Mouse (Mus musculus): ENCODE results near the gene Btn1a1. TPM values are rescaled to one million over a fixed set of nuclear protein-coding genes. Genes with fewer than 3 reads are reported as not detected.

The Btn1a1 gene
- polyA plus RNA-seq, 1 experiment from 2014 or later: not detected

DNA sequence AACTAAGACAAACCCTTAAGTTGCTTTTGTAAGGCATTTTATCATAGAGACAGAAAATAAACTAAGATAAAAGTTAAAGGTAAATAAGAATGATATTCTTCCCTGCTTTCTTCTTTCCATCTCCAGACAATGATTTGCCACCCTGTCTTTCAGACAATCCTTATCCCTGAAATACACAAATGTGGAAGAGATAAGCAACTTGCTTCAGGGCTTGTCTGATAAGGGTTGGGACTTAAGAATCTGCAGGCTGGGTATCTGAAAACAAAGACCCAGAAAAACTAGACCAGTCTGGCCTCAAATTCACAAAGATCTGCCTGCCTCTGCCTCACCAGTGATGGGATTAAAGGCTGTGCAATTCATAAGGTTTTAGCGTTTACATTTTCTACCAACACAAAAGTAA is 25.6 kb upstream of the Btn1a1 start:
- Histone ChIP-seq H3K4me2 (ENCODE audit: low read length) (no peak overlapping the region), H3K9ac (ENCODE audit: low read length) (no peak overlapping the region), H3K4me3 (ENCODE audit: low read depth, low read length) (no peak overlapping the region), H3K36me3 (ENCODE audit: control insufficient read depth, insufficient read depth, low read length) (no peaks in the 10 kb centered on the region), H3K27me3 (replicated peaks; ENCODE audit: control insufficient read depth, insufficient read depth, low read length) (no peaks in the 10 kb centered on the region), H3K27ac (ENCODE audit: low read depth, low read length) (no peak overlapping the region), H3K4me1 (ENCODE audit: control insufficient read depth, insufficient read depth, low read length) (peaks cover 6% of the 10 kb centered on the region; the same call in 1 of the 2 replicates), H3K9me3 (replicated peaks; ENCODE audit: control insufficient read depth, low read length) (no peaks in the 10 kb centered on the region)
- DNase-seq (ENCODE audit: low spot score): no peak
- WGBS: 9% methylated on average over 1 of the region's 1 CpGs
- ATAC-seq: no peak

GRCm38 (mm10) chr13:23490863-23491262 is 25.2 kb upstream of the Btn1a1 start:
- no peak for ATAC-seq
- H3K4me2 ChIP-seq (ENCODE audit: low read length): no peak overlapping the region
- H3K4me1 ChIP-seq (ENCODE audit: control insufficient read depth, insufficient read depth, low read length): peaks cover 6% of the 10 kb centered on the region; the same call in 1 of the 2 replicates
- no peaks in the 10 kb centered on the region for H3K27me3 ChIP-seq (replicated peaks; ENCODE audit: control insufficient read depth, insufficient read depth, low read length)
- H3K9me3 ChIP-seq (replicated peaks; ENCODE audit: control insufficient read depth, low read length): no peaks in the 10 kb centered on the region
- WGBS: 35% methylated on average over 1 of the region's 1 CpGs
- H3K36me3 ChIP-seq (ENCODE audit: control insufficient read depth, insufficient read depth, low read length): no peaks in the 10 kb centered on the region
- DNase-seq (ENCODE audit: low spot score): no peak
- H3K9ac ChIP-seq (ENCODE audit: low read length): no peak overlapping the region
- no peak overlapping the region for H3K27ac ChIP-seq (ENCODE audit: low read depth, low read length)
- no peak overlapping the region for H3K4me3 ChIP-seq (ENCODE audit: low read depth, low read length)

DNA sequence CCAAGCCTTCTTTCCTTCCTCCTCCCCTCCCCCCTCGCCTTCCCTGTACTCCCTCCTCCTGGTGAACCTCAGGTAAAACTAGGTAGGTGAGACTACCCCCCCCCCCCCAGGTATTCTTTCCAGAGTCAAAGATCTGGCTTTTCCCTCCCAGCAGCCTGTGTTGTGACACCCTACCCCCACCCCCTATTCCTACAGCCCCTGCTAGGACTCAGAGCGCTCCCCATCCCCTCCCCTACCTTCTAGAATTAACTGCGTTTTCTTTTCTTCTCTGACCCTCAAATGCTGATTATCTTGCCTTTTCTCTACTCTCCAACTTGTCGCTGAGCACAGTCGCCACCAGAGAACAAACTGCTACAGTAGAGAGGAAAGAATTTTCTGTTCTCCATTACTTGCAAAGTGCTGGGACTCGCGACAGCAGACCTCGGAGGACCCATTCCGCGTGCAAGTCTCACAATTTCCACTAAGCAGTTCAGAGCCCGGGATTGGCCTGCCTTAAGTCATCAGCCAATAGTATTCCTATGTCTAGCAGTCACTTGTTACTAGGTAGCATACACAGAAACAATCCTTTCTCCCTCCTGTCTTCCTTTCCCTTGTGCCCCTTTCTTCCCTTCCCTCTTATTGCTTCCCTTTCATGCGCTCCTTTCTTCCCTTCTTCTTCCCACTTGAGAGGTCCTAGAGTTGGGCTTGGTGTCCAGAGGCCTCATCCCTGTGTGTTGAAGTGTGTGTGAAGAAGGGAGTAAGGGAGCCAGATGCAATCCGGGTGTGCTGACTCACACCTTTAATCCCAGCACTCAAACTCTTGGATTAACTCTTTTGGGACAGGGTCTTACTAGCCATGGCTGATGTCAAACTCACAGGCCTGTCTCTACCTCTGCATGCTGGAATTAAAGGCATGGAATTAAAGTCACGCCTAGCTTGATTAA is 23.0 kb upstream of the Btn1a1 start, which contains the start of gene Btn2a2:
TSS of gene Btn2a2 (minus strand) at position 458 of the 923 bp plus-strand sequence.
- H3K9me3 ChIP-seq (replicated peaks; ENCODE audit: control insufficient read depth, low read length): no peaks in the 10 kb centered on the region
- H3K4me2 ChIP-seq (ENCODE audit: low read length): peak within 1 kb of the TSS; percentile 56
- no peak within 1 kb of the TSS for H3K27ac ChIP-seq (ENCODE audit: low read depth, low read length)
- peak; percentile 98 for ATAC-seq
- peak within 1 kb of the TSS; percentile 47; the same call in 1 of the 2 replicates for H3K9ac ChIP-seq (ENCODE audit: low read length)
- peak within 1 kb of the TSS; percentile 20 for H3K4me3 ChIP-seq (ENCODE audit: low read depth, low read length)
- H3K27me3 ChIP-seq (replicated peaks; ENCODE audit: control insufficient read depth, insufficient read depth, low read length): no peaks in the 10 kb centered on the region
- peaks cover 6% of the 10 kb centered on the region; the same call in 1 of the 2 replicates for H3K4me1 ChIP-seq (ENCODE audit: control insufficient read depth, insufficient read depth, low read length)
- H3K36me3 ChIP-seq (ENCODE audit: control insufficient read depth, insufficient read depth, low read length): no peaks in the 10 kb centered on the region
- 7% methylated on average over 13 of the region's 14 CpGs for WGBS
- DNase-seq (ENCODE audit: low spot score): peak; percentile 94

DNA sequence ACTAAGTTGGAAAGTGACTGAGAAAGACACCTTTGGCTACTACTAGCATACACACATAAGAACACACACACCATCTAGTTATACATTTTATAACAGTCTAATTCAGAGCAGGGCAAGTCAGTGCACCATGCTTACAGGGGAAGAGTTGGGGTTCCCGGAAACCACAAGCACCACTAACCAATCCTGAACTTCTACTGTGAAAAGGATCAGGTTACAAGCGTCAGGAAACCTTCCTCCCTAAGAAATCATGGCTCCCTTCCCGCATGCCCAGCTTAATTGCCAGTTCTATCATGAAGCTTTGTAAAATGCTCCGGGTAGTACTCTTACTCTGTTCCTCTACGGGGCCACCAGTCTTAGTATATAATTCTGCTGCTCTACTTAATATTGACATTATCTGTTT is 19.6 kb upstream of the Btn1a1 start:
- Histone ChIP-seq H3K27ac (ENCODE audit: low read depth, low read length) (no peak overlapping the region), H3K36me3 (ENCODE audit: control insufficient read depth, insufficient read depth, low read length) (no peaks in the 10 kb centered on the region), H3K9me3 (replicated peaks; ENCODE audit: control insufficient read depth, low read length) (no peaks in the 10 kb centered on the region), H3K4me1 (ENCODE audit: control insufficient read depth, insufficient read depth, low read length) (peaks cover 3% of the 10 kb centered on the region; the same call in 1 of the 2 replicates), H3K4me3 (ENCODE audit: low read depth, low read length) (no peak overlapping the region), H3K4me2 (ENCODE audit: low read length) (no peak overlapping the region), H3K27me3 (replicated peaks; ENCODE audit: control insufficient read depth, insufficient read depth, low read length) (no peaks in the 10 kb centered on the region), H3K9ac (ENCODE audit: low read length) (no peak overlapping the region)
- 47% methylated on average over 5 of the region's 5 CpGs for WGBS
- DNase-seq (ENCODE audit: low spot score) (no peak), ATAC-seq (no peak)

DNA sequence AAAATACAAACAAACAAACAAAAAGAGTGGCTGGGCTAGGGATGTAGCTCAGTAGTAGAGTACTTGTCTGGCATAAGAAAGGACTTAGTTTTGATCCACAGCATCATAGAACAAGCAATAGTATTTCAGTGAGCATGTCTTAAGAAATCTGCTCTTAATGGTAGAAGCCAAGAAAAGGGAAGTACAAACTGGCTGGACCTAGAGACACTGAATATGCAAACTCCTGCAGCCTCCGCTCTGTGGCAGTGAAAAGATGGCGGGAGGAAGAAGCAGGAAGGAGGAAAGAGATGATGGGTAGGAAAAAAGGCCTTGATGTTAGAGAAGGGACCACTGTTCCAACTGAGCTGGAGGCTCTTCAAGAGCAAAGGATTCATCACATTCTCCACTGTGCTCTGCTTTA is 17.5 kb upstream of the Btn1a1 start:
- no peak overlapping the region for H3K27ac ChIP-seq (ENCODE audit: low read depth, low read length)
- no peak overlapping the region for H3K9ac ChIP-seq (ENCODE audit: low read length)
- no peaks in the 10 kb centered on the region; the same call in 1 of the 2 replicates for H3K4me1 ChIP-seq (ENCODE audit: control insufficient read depth, insufficient read depth, low read length)
- H3K9me3 ChIP-seq (replicated peaks; ENCODE audit: control insufficient read depth, low read length): no peaks in the 10 kb centered on the region
- WGBS: 100% methylated on average over 2 of the region's 2 CpGs
- H3K4me2 ChIP-seq (ENCODE audit: low read length): no peak overlapping the region
- ATAC-seq: no peak
- no peak for DNase-seq (ENCODE audit: low spot score)
- no peak overlapping the region for H3K4me3 ChIP-seq (ENCODE audit: low read depth, low read length)
- no peaks in the 10 kb centered on the region for H3K27me3 ChIP-seq (replicated peaks; ENCODE audit: control insufficient read depth, insufficient read depth, low read length)
- H3K36me3 ChIP-seq (ENCODE audit: control insufficient read depth, insufficient read depth, low read length): no peaks in the 10 kb centered on the region

DNA sequence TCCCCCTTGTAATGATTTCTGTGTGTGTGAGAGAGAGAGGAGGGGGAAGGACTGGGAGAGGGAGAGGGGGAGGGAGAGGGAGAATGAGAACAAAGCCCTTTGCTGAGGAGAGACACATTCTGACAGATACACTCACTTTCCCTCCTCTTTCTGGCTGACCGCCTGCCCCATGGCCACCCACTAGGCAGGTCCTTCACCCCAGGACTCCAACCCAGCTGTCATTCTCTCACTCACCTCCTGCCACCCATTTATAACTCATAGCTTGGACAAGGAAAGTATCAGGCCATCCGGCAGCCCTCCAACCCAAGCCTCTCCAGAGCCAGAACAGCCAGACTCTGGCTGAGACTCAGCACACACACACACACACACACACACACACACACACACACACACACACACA is 10.0 kb upstream of the Btn1a1 start:
- Histone ChIP-seq H3K4me3 (ENCODE audit: low read depth, low read length) (no peak overlapping the region), H3K27me3 (replicated peaks; ENCODE audit: control insufficient read depth, insufficient read depth, low read length) (no peaks in the 10 kb centered on the region), H3K9ac (ENCODE audit: low read length) (no peak overlapping the region), H3K4me2 (ENCODE audit: low read length) (no peak overlapping the region), H3K36me3 (ENCODE audit: control insufficient read depth, insufficient read depth, low read length) (no peaks in the 10 kb centered on the region), H3K27ac (ENCODE audit: low read depth, low read length) (no peak overlapping the region), H3K4me1 (ENCODE audit: control insufficient read depth, insufficient read depth, low read length) (no peaks in the 10 kb centered on the region; the same call in 1 of the 2 replicates), H3K9me3 (replicated peaks; ENCODE audit: control insufficient read depth, low read length) (no peaks in the 10 kb centered on the region)
- peak; percentile 46; the same call in 1 of the 2 replicates for ATAC-seq
- 9% methylated on average over 2 of the region's 2 CpGs for WGBS
- DNase-seq (ENCODE audit: low spot score): no peak

- DNase-seq (ENCODE audit: low spot score): peak; percentile 81
- no peak overlapping the region for H3K4me3 ChIP-seq (ENCODE audit: low read depth, low read length)
- H3K4me1 ChIP-seq (ENCODE audit: control insufficient read depth, insufficient read depth, low read length): peaks cover 10% of the 10 kb centered on the region; the same call in 1 of the 2 replicates
- no peak overlapping the region for H3K27ac ChIP-seq (ENCODE audit: low read depth, low read length)
- no peak overlapping the region for H3K4me2 ChIP-seq (ENCODE audit: low read length)
- no peaks in the 10 kb centered on the region for H3K27me3 ChIP-seq (replicated peaks; ENCODE audit: control insufficient read depth, insufficient read depth, low read length)
- ATAC-seq: peak; percentile 55
- H3K36me3 ChIP-seq (ENCODE audit: control insufficient read depth, insufficient read depth, low read length): no peaks in the 10 kb centered on the region
- H3K9ac ChIP-seq (ENCODE audit: low read length): no peak overlapping the region
- WGBS: 2% methylated on average over 9 of the region's 9 CpGs
- H3K9me3 ChIP-seq (replicated peaks; ENCODE audit: control insufficient read depth, low read length): no peaks in the 10 kb centered on the region
Observed at GRCm38 (mm10) chr13:23466911-23467310, 1.2 kb upstream of the Btn1a1 start.

DNA sequence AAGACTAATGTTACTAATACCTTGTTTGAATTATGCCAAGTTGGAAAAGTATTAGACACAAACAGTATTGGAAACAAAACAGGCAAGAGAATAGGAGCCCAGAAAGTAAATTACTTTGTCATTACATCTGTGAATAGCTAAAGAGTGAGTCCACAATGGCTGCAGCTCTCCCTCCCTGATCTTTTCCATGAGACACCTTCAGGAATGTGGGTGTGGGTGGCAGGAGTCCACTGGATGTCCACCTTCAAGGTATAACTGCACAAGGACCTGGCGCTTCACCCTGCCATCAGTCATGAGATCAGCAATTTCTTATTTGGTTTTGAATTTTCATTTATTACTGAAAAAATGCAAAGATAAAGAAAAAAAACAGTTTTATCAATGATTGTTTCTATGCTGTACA is 605 bp upstream of the Btn1a1 start:
- H3K4me3 ChIP-seq (ENCODE audit: low read depth, low read length): no peak overlapping the region
- no peak for ATAC-seq
- H3K4me2 ChIP-seq (ENCODE audit: low read length): no peak overlapping the region
- no peaks in the 10 kb centered on the region for H3K9me3 ChIP-seq (replicated peaks; ENCODE audit: control insufficient read depth, low read length)
- WGBS: 51% methylated on average over 1 of the region's 1 CpGs
- DNase-seq (ENCODE audit: low spot score): no peak
- H3K27me3 ChIP-seq (replicated peaks; ENCODE audit: control insufficient read depth, insufficient read depth, low read length): no peaks in the 10 kb centered on the region
- no peak overlapping the region for H3K27ac ChIP-seq (ENCODE audit: low read depth, low read length)
- H3K4me1 ChIP-seq (ENCODE audit: control insufficient read depth, insufficient read depth, low read length): peaks cover 10% of the 10 kb centered on the region; the same call in 1 of the 2 replicates
- H3K9ac ChIP-seq (ENCODE audit: low read length): no peak overlapping the region
- no peaks in the 10 kb centered on the region for H3K36me3 ChIP-seq (ENCODE audit: control insufficient read depth, insufficient read depth, low read length)

DNA sequence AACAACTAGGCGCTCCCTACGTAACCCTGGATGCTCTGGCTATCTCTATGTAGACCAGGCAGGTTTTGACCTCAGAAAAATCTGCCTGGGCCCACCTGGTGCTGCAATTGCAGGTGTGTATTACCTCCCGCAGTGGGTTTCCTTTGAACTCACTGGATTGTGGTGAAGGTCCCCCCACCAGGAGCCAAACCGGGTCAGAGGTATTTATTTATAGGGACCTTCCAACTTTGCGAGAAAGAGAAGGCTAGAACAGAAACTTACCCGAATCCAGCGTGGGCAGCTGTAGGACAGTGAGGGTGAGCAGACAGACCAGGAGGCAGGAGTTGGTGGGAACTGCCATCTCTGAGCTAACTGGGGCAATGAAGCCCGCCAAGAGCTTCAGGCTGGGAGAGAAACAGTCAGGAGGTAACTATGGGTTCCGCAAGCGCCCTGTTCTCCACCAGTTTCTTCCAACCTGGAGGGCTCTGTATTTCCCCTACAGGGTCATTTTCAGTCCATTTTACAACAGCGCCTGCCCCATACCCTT is 797 bp downstream of the Btn1a1 start:
- 3% methylated on average over 11 of the region's 11 CpGs for WGBS
- Histone ChIP-seq H3K36me3 (ENCODE audit: control insufficient read depth, insufficient read depth, low read length) (no peaks in the 10 kb centered on the region), H3K9me3 (replicated peaks; ENCODE audit: control insufficient read depth, low read length) (no peaks in the 10 kb centered on the region), H3K27ac (ENCODE audit: low read depth, low read length) (no peak overlapping the region), H3K27me3 (replicated peaks; ENCODE audit: control insufficient read depth, insufficient read depth, low read length) (no peaks in the 10 kb centered on the region), H3K4me3 (ENCODE audit: low read depth, low read length) (peak overlapping the region; percentile 54), H3K4me1 (ENCODE audit: control insufficient read depth, insufficient read depth, low read length) (peaks cover 10% of the 10 kb centered on the region; the same call in 1 of the 2 replicates), H3K4me2 (ENCODE audit: low read length) (peak overlapping the region; percentile 76), H3K9ac (ENCODE audit: low read length) (peak overlapping the region; percentile 68)
- ATAC-seq (no peak), DNase-seq (ENCODE audit: low spot score) (no peak)

Measured in forebrain, embryonic 14.5 days (tissue).